Mouse (Mus musculus) CD4-positive, CD25-positive, alpha-beta regulatory T cell, adult 2 months (primary cell): Measurements from ENCODE around the gene Znrd1.
"Not testable (repeated sequence)": the region's sequence is repeated elsewhere in the genome, so short reads cannot be mapped to it uniquely, and the experiment has no call there.

Source experiments
- DNase-seq: peaks from one replicate; pipeline ENCODE4 v3.0.0-alpha.2; 2012; ENCODE audit warnings: low read depth, low spot score

Gene Znrd1

GRCm38 (mm10) chr17:36957999-36958743 is at the start of gene Znrd1, which contains the start of gene Znrd1as:
Gene Znrd1 (minus strand): TSS chr17:36958559.
Gene Znrd1as (plus strand): TSS chr17:36958592.
- peak; percentile 94 for DNase-seq

- DNase-seq, result no peak
Observed at GRCm38 (mm10) chr17:37003366-37003765, 45.0 kb upstream of the Znrd1 start.

- peak; percentile 11 for DNase-seq
Observed at GRCm38 (mm10) chr17:37002364-37003330, 44.3 kb upstream of the Znrd1 start.

- no peak for DNase-seq
Observed at GRCm38 (mm10) chr17:37000863-37001262, 42.5 kb upstream of the Znrd1 start, which contains the start of gene Zfp57. Gene Zfp57 (plus strand): TSS chr17:37001163.

DNA sequence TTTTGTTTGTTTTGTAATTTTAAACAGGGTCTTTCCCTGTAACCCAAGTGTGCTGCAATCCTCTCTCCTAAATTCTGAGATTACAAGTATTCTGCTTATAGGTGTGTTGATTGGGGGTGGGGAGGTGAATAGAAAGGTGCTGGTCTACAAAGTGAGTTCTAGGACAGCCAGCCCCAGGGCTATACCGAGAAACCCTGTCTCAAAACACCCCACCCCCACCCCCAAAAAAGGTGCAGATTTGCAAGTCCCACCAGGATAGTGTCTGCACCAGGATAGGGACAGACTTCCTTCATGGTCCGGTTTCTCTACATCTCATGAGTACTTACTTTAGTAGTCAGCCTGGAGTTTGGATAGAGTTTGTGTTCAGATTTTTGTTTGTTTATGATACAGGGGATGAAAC is 40.1 kb upstream of the Znrd1 start:
- DNase-seq, result no peak

GRCm38 (mm10) chr17:36997033-36997735 is 38.8 kb upstream of the Znrd1 start:
- DNase-seq, result peak; percentile 81

DNA sequence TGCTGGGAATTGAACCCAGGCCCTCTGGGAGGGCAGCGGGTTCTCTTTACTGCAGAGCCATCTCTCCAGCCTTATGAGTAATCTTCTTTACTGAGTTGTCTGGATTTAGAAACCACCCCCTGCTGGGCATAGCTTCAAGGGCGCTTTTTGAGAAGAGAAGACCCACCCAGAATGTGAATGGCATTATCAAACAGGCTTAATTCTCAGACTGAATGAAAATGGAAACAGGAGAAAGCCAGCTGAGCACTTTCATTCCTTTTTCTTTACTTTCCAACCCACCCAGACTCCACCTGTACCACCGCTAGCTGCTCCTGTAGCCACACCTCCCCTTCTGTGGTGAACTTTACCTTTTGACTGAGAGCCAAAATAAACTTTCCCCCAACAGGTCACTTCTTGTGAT is 37.1 kb upstream of the Znrd1 start:
- no peak for DNase-seq

GRCm38 (mm10) chr17:36994528-36994927 is 36.2 kb upstream of the Znrd1 start:
- no peak for DNase-seq

- DNase-seq, result no peak
Observed at GRCm38 (mm10) chr17:36993770-36994325, 35.5 kb upstream of the Znrd1 start.

- DNase-seq, result peak; percentile 32
Observed at GRCm38 (mm10) chr17:36992336-36993104, 34.2 kb upstream of the Znrd1 start.

DNA sequence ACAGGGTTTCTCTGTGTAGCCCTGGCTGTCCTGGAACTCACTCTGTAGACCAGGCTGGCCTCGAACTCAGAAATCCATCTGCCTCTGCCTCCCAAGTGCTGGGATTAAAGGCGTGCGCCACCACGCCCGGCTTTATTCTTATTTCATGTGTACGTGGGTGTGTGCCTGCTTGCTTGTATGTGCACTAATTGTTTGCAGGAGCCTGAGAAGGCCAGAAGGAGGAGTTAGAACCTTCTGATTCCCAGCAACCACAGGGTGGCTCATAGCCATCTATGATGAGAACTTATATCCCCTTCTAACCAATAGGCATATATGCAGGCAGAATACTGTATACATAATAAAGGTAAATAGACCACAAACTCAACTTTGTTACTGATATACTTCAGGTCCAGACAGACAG is 32.3 kb upstream of the Znrd1 start:
- not testable (repeated sequence) for DNase-seq

- no peak for DNase-seq
Observed at GRCm38 (mm10) chr17:36989437-36989836, 31.1 kb upstream of the Znrd1 start, which contains the start of gene H2-M5. Gene H2-M5 (minus strand): TSS chr17:36989537.

DNA sequence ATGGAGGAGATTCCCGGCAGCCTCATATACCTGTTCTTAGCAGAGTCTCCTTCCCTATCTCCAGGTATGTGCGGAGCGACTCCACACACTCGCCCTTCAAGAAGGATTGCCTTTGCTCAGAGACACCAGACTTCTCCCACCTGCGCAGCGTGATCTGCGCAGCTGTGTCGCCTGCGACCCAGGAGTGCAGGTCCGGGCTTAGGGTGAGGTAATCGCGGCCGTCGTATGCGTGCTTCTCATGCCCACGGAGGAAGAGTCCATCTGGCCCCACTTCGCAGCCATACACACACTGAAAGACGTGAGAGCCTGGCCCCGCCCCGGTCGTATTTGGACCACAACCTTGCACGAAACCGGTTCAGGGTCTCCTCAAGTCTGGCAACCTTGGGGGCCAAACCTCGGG is 30.1 kb upstream of the Znrd1 start:
- no peak for DNase-seq

- DNase-seq, result peak; percentile 22
Observed at GRCm38 (mm10) chr17:36982253-36983155, 24.1 kb upstream of the Znrd1 start.

DNA sequence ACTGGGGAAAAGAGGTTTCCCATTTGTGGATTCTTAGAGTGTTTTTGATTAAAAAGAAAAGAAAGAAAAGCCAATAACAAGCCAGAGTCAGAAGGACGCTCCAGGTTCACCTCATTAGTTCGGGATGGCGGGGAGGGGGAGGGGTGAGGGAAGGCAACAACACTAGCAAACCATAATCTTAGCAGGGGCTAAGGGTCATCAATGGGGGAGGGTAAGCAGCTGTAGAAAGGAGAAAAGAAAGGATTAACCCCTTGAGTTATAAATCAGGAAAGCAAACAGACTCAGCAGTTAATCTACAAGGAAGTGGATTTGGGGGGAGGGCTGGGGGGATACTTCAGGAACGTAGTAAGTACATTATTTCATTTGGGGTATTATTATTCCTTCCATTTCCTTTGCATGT is 23.5 kb upstream of the Znrd1 start:
- no peak for DNase-seq

GRCm38 (mm10) chr17:36981221-36981813 is 23.0 kb upstream of the Znrd1 start, which contains the start of gene 2410137M14Rik:
Gene 2410137M14Rik (minus strand): TSS chr17:36981237.
- DNase-seq, result no peak

DNA sequence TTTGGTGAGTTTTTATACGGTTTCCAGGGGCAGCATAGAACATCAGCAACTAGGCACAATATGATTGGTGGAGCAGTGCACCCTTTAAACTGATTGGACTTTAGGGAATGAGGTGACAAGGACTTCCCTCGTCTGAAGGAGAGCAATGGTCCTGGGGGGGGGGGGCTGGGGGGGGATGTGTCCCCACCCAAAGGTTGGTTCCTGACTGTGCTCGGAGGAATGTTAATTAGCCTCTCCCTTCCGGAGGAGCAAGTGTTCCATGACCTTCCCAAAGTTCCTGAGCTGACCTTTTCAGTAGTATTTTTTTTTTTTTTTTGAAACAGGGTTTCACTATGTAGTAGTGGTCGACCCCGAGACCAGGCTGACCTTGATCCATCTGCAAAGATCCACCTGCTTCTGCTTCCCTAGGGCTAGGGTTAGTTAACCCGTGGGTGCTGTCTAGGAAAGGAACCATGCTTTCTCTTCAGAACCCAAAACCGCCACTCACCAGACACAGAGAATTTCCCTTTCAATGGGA is 15.0 kb upstream of the Znrd1 start:
- DNase-seq, result no peak

- DNase-seq, result peak; percentile 50
Observed at GRCm38 (mm10) chr17:36972791-36973190, 14.4 kb upstream of the Znrd1 start.
